In genomic region chr9:118950751-118951150, GRCm38 (mm10) we compare ENCODE assay signal across 26 mouse cellular contexts. TPM values are rescaled to one million over a fixed set of nuclear protein-coding genes. Genes with fewer than 3 reads are reported as not detected.
DNase-seq lines count a peak whose midpoint lies in the region; ATAC-seq lines count a peak whose summit lies in the region.
"Had no signal": no experiment of that assay in that cellular context is flagged by ENCODE, and none has a peak within 500 bp of the region (broad histone marks: within the 10 kb centered on the region; RNA-seq: fewer than 3 reads in every experiment).

No protein-coding gene starts in this region.

- no peak overlapping the region for H3K4me3 ChIP-seq in kidney, embryonic 14.5 days (ENCODE audit: low read length)
- no peak overlapping the region for H3K4me3 ChIP-seq in kidney, embryonic 15.5 days (replicated peaks)
- H3K4me3 ChIP-seq in embryonic facial prominence, embryonic 11.5 days (ENCODE audit: low read depth, low read length), result no peak overlapping the region
- H3K4me3 ChIP-seq: embryonic facial prominence, embryonic 12.5 days; forebrain, embryonic 13.5 days; hindbrain, embryonic 12.5 days; left cerebral cortex, adult 2 months; midbrain, embryonic 15.5 days; myocyte; neural tube, embryonic 13.5 days had no signal

- H3K4me2 ChIP-seq in kidney, embryonic 14.5 days (replicated peaks; ENCODE audit: low read depth, low read length), result no peak overlapping the region
- H3K4me2 ChIP-seq in kidney, embryonic 15.5 days, result no peak overlapping the region
- H3K4me2 ChIP-seq in embryonic facial prominence, embryonic 11.5 days (ENCODE audit: low read depth, low read length), result no peak overlapping the region
- H3K4me2 ChIP-seq: embryonic facial prominence, embryonic 12.5 days; forebrain, embryonic 13.5 days; hindbrain, embryonic 12.5 days; midbrain, embryonic 15.5 days; neural tube, embryonic 13.5 days had no signal

- H3K9ac ChIP-seq in kidney, embryonic 14.5 days (ENCODE audit: low read depth, low read length), result no peak overlapping the region
- no peak overlapping the region for H3K9ac ChIP-seq in kidney, embryonic 15.5 days
- H3K9ac ChIP-seq in embryonic facial prominence, embryonic 11.5 days (replicated peaks; ENCODE audit: low read length), result no peak overlapping the region
- H3K9ac ChIP-seq: embryonic facial prominence, embryonic 12.5 days; forebrain, embryonic 13.5 days; hindbrain, embryonic 12.5 days; midbrain, embryonic 15.5 days; neural tube, embryonic 13.5 days had no signal

- H3K27ac ChIP-seq in kidney, embryonic 14.5 days (ENCODE audit: low read depth, low read length), result no peak overlapping the region
- H3K27ac ChIP-seq in kidney, embryonic 15.5 days, result no peak overlapping the region
- no peak overlapping the region; the same call in 1 of the 2 replicates for H3K27ac ChIP-seq in embryonic facial prominence, embryonic 11.5 days (replicated peaks; ENCODE audit: low read depth, low read length)
- H3K27ac ChIP-seq: embryonic facial prominence, embryonic 12.5 days; forebrain, embryonic 13.5 days; hindbrain, embryonic 12.5 days; kidney, postnatal 0 days; midbrain, embryonic 15.5 days; neural tube, embryonic 13.5 days had no signal

- no peaks in the 10 kb centered on the region for H3K27me3 ChIP-seq in kidney, embryonic 14.5 days (ENCODE audit: control insufficient read depth, insufficient read depth, low read length)
- no peaks in the 10 kb centered on the region for H3K27me3 ChIP-seq in kidney, embryonic 15.5 days
- no peaks in the 10 kb centered on the region for H3K27me3 ChIP-seq in embryonic facial prominence, embryonic 11.5 days (ENCODE audit: control insufficient read depth, insufficient read depth, low read length)
- H3K27me3 ChIP-seq: embryonic facial prominence, embryonic 12.5 days; forebrain, embryonic 13.5 days; hindbrain, embryonic 12.5 days; midbrain, embryonic 15.5 days; neural tube, embryonic 13.5 days had no signal

- H3K36me3 ChIP-seq in kidney, embryonic 14.5 days (ENCODE audit: control insufficient read depth, insufficient read depth, low read length), result no peaks in the 10 kb centered on the region; the same call in 1 of the 2 replicates
- peaks cover 14% of the 10 kb centered on the region; the same call in 1 of the 2 replicates for H3K36me3 ChIP-seq in kidney, embryonic 15.5 days
- no peaks in the 10 kb centered on the region for H3K36me3 ChIP-seq in embryonic facial prominence, embryonic 11.5 days (replicated peaks; ENCODE audit: control insufficient read depth, insufficient read depth, low read depth, low read length)
- H3K36me3 ChIP-seq: hindbrain, embryonic 12.5 days; midbrain, embryonic 15.5 days; neural tube, embryonic 13.5 days had no signal

- no peaks in the 10 kb centered on the region for H3K9me3 ChIP-seq in kidney, embryonic 14.5 days (ENCODE audit: control insufficient read depth, low read length)
- H3K9me3 ChIP-seq in kidney, embryonic 15.5 days (replicated peaks), result no peaks in the 10 kb centered on the region
- no peaks in the 10 kb centered on the region for H3K9me3 ChIP-seq in embryonic facial prominence, embryonic 11.5 days (replicated peaks; ENCODE audit: control insufficient read depth, low read length)
- H3K9me3 ChIP-seq: embryonic facial prominence, embryonic 12.5 days; forebrain, embryonic 13.5 days; hindbrain, embryonic 12.5 days; midbrain, embryonic 15.5 days; neural tube, embryonic 13.5 days had no signal

- WGBS in kidney, embryonic 14.5 days, result 51% methylated on average over 2 of the region's 2 CpGs
- 46% methylated on average over 2 of the region's 2 CpGs for WGBS in kidney, embryonic 15.5 days
- WGBS in embryonic facial prominence, embryonic 11.5 days, result 12% methylated on average over 2 of the region's 2 CpGs

- ATAC-seq in kidney, embryonic 14.5 days (ENCODE audit: low FRiP score, low TSS enrichment), result peak; percentile 45
- ATAC-seq in kidney, embryonic 15.5 days (replicated peaks; ENCODE audit: low FRiP score), result no peak
- ATAC-seq in embryonic facial prominence, embryonic 11.5 days (replicated peaks; ENCODE audit: insufficient number of reproducible peaks, low FRiP score, low TSS enrichment, low read depth), result 0 out of 2 replicates have a peak, but pooled peaks have one; percentile 39
- ATAC-seq: activated CD4-positive, CD25-positive, alpha-beta regulatory T cell, adult 4 months; forebrain, embryonic 13.5 days; midbrain, embryonic 15.5 days had no signal

- peaks cover 4% of the 10 kb centered on the region; the same call in 1 of the 2 replicates for H3K4me1 ChIP-seq in kidney, embryonic 14.5 days (ENCODE audit: control insufficient read depth, insufficient read depth, low read length)
- H3K4me1 ChIP-seq in kidney, embryonic 15.5 days, result peaks cover 33% of the 10 kb centered on the region
- peaks cover 2% of the 10 kb centered on the region; the same call in 1 of the 2 replicates for H3K4me1 ChIP-seq in embryonic facial prominence, embryonic 11.5 days (ENCODE audit: control insufficient read depth, insufficient read depth, low read length)
- H3K4me1 ChIP-seq: forebrain, embryonic 13.5 days; hindbrain, embryonic 12.5 days; midbrain, embryonic 15.5 days; neural tube, embryonic 13.5 days had no signal

- DNase-seq in heart, adult 11 months, result peak; percentile 87
- no peak for DNase-seq in heart, adult 9 months (ENCODE audit: low spot score in 2 of 2)
- peak; percentile 19 for DNase-seq in R1 (ENCODE audit: low read depth, low spot score)
- no peak for DNase-seq in embryonic facial prominence, embryonic 11.5 days (ENCODE audit: low spot score)
- DNase-seq in retina, postnatal 1 day, result no peak
- DNase-seq: adrenal gland, adult 8-10 months; B cell, adult 2 months; cerebellum, adult 11-12 months; cerebellum, postnatal 10 days; kidney, adult 11 months; layer of hippocampus, adult 9-11 months; left cerebral cortex, postnatal 4 days; lung, postnatal 4 days; right cerebral cortex, postnatal 4 days; thymus, postnatal 25 days had no signal

RNA-seq across cellular contexts. Expression of gene Ctdspl, which starts 24.5 kb away (rescaled TPM):
- polyA plus RNA-seq in kidney, embryonic 14.5 days (2014; fragmentation: Nextera tagmentation; extraction: Ambion mirVana), result 25.3 and 31.2 TPM in 2 replicates
- 24.9 and 26.2 TPM in 2 replicates for polyA plus RNA-seq in kidney, embryonic 15.5 days (2015; fragmentation: Nextera tagmentation; extraction: Ambion mirVana)
- 10.0 and 12.8 TPM in 2 replicates for polyA plus RNA-seq in embryonic facial prominence, embryonic 11.5 days (2014; fragmentation: Nextera tagmentation; extraction: Ambion mirVana)

Comparison
In these comparisons a context has a peak if more than half of its experiments do, and no peak if none do; other contexts are left out.
1. DNase-seq: peak in heart, adult 11 months (single experiment) and R1 (single experiment); none in heart, adult 9 months (0 of 2), embryonic facial prominence, embryonic 11.5 days (single experiment) and retina, postnatal 1 day (single experiment).